Mouse (Mus musculus): ENCODE measurements around the gene Ubtd2.

Gene Ubtd2

GRCm38 (mm10) chr11:32521246-32521645 lies 66.1 kb downstream of the Ubtd2 start:
- DNase-seq = peak in 1 of 2 experiments; percentile 41

GRCm38 (mm10) chr11:32524122-32524920 lies 69.2 kb downstream of the Ubtd2 start:
- DNase-seq = no peak

GRCm38 (mm10) chr11:32527006-32527405 lies 71.8 kb downstream of the Ubtd2 start:
- no peak for DNase-seq

- DNase-seq = peak in 1 of 2 experiments; percentile 21
These were observed 75.0 kb downstream of the Ubtd2 start for GRCm38 (mm10) chr11:32530151-32530550.

- DNase-seq = peak; percentile 35 to 47
These were observed 76.9 kb downstream of the Ubtd2 start, which contains the start of gene Efcab9 for GRCm38 (mm10) chr11:32531871-32532764. Gene Efcab9, minus strand, starts transcription at chr11:32532081.

GRCm38 (mm10) chr11:32532765-32533481 lies 77.8 kb downstream of the Ubtd2 start, which contains the start of gene Stk10:
Gene Stk10, plus strand, starts transcription at chr11:32533305.
- peak; percentile 91 to 94 for DNase-seq

- DNase-seq = peak; percentile 57 to 65
These were observed 78.5 kb downstream of the Ubtd2 start for GRCm38 (mm10) chr11:32533482-32534261.

- DNase-seq = no peak
These were observed 79.4 kb downstream of the Ubtd2 start for GRCm38 (mm10) chr11:32534453-32535075.

- no peak for DNase-seq
These were observed 80.5 kb downstream of the Ubtd2 start for GRCm38 (mm10) chr11:32535646-32536045.

GRCm38 (mm10) chr11:32536954-32537353 lies 81.8 kb downstream of the Ubtd2 start:
- no peak for DNase-seq

GRCm38 (mm10) chr11:32538435-32538834 lies 83.3 kb downstream of the Ubtd2 start:
- no peak for DNase-seq

GRCm38 (mm10) chr11:32538846-32539245 lies 83.7 kb downstream of the Ubtd2 start:
- DNase-seq = no peak

- no peak for DNase-seq
These were observed 84.5 kb downstream of the Ubtd2 start for GRCm38 (mm10) chr11:32539717-32540116.

- DNase-seq = no peak
These were observed 85.3 kb downstream of the Ubtd2 start for GRCm38 (mm10) chr11:32540463-32540862.

GRCm38 (mm10) chr11:32542181-32542580 lies 87.0 kb downstream of the Ubtd2 start:
- DNase-seq = no peak

GRCm38 (mm10) chr11:32542687-32543411 lies 87.7 kb downstream of the Ubtd2 start:
- no peak for DNase-seq

GRCm38 (mm10) chr11:32544041-32544440 lies 88.9 kb downstream of the Ubtd2 start:
- DNase-seq = no peak

GRCm38 (mm10) chr11:32544497-32544896 lies 89.3 kb downstream of the Ubtd2 start:
- no peak for DNase-seq

GRCm38 (mm10) chr11:32545605-32546004 lies 90.4 kb downstream of the Ubtd2 start:
- peak in 1 of 2 experiments; percentile 44 for DNase-seq

GRCm38 (mm10) chr11:32546483-32546882 lies 91.3 kb downstream of the Ubtd2 start:
- peak; percentile 81 to 85 for DNase-seq

Measured in cerebellum, postnatal 25 days (tissue).